Mouse (Mus musculus): ENCODE measurements around the gene Trim58. TPM values are rescaled to one million over a fixed set of nuclear protein-coding genes. Genes with fewer than 3 reads are reported as not detected.

The Trim58 gene
- polyA plus RNA-seq (2015; fragmentation: Nextera tagmentation; extraction: Ambion mirVana), result not detected in 2 replicates

GRCm38 (mm10) chr11:58640272-58640867, at the start of gene Trim58:
Gene Trim58 (plus strand): TSS chr11:58640465.
- no peak for ATAC-seq (replicated peaks)
- Histone ChIP-seq H3K4me3 (peak within 1 kb of the TSS; percentile 40), H3K4me1 (peaks cover 10% of the 10 kb centered on the region), H3K9me3 (no peaks in the 10 kb centered on the region), H3K4me2 (replicated peaks) (peak within 1 kb of the TSS; percentile 79), H3K27ac (replicated peaks) (no peak within 1 kb of the TSS), H3K9ac (replicated peaks) (peak within 1 kb of the TSS; percentile 38), H3K27me3 (peaks cover 12% of the 10 kb centered on the region; the same call in 1 of the 2 replicates), H3K36me3 (no peaks in the 10 kb centered on the region)
- 3% methylated on average over 34 of the region's 34 CpGs for WGBS

GRCm38 (mm10) chr11:58594814-58595213, 45.5 kb upstream of the Trim58 start, which contains the start of gene Olfr324:
Gene Olfr324 (plus strand): TSS chr11:58595114.
- no peak within 1 kb of the TSS for H3K9ac ChIP-seq (replicated peaks)
- H3K27ac ChIP-seq (replicated peaks), result no peak within 1 kb of the TSS
- ATAC-seq (replicated peaks), result no peak
- no peaks in the 10 kb centered on the region for H3K36me3 ChIP-seq
- WGBS, result 84% methylated on average over 6 of the region's 6 CpGs
- no peak within 1 kb of the TSS for H3K4me3 ChIP-seq
- no peaks in the 10 kb centered on the region for H3K9me3 ChIP-seq
- no peaks in the 10 kb centered on the region for H3K27me3 ChIP-seq
- H3K4me2 ChIP-seq (replicated peaks), result no peak within 1 kb of the TSS
- H3K4me1 ChIP-seq, result no peaks in the 10 kb centered on the region

GRCm38 (mm10) chr11:58597837-58598236, 42.4 kb upstream of the Trim58 start:
- H3K4me3 ChIP-seq, result no peak overlapping the region
- no peaks in the 10 kb centered on the region for H3K9me3 ChIP-seq
- no peaks in the 10 kb centered on the region for H3K27me3 ChIP-seq
- no peaks in the 10 kb centered on the region for H3K36me3 ChIP-seq
- no peaks in the 10 kb centered on the region for H3K4me1 ChIP-seq
- no peak overlapping the region for H3K27ac ChIP-seq (replicated peaks)
- H3K4me2 ChIP-seq (replicated peaks), result no peak overlapping the region
- no peak overlapping the region for H3K9ac ChIP-seq (replicated peaks)
- WGBS, result 90% methylated on average over 13 of the region's 13 CpGs
- ATAC-seq (replicated peaks), result no peak

GRCm38 (mm10) chr11:58602062-58602461, 38.2 kb upstream of the Trim58 start:
- H3K9ac ChIP-seq (replicated peaks), result no peak overlapping the region
- H3K4me2 ChIP-seq (replicated peaks), result no peak overlapping the region
- H3K36me3 ChIP-seq, result no peaks in the 10 kb centered on the region
- no peak overlapping the region for H3K27ac ChIP-seq (replicated peaks)
- no peaks in the 10 kb centered on the region for H3K4me1 ChIP-seq
- H3K9me3 ChIP-seq, result no peaks in the 10 kb centered on the region
- H3K27me3 ChIP-seq, result no peaks in the 10 kb centered on the region
- no peak overlapping the region for H3K4me3 ChIP-seq
- no peak for ATAC-seq (replicated peaks)

- H3K36me3 ChIP-seq, result no peaks in the 10 kb centered on the region
Measured at GRCm38 (mm10) chr11:58602800-58603560, 37.3 kb upstream of the Trim58 start.

GRCm38 (mm10) chr11:58604688-58605087, 35.6 kb upstream of the Trim58 start:
- Histone ChIP-seq H3K9ac (replicated peaks) (no peak overlapping the region), H3K4me1 (no peaks in the 10 kb centered on the region), H3K4me3 (no peak overlapping the region), H3K9me3 (no peaks in the 10 kb centered on the region), H3K27ac (replicated peaks) (no peak overlapping the region), H3K4me2 (replicated peaks) (no peak overlapping the region), H3K27me3 (no peaks in the 10 kb centered on the region), H3K36me3 (no peaks in the 10 kb centered on the region)
- no peak for ATAC-seq (replicated peaks)
- WGBS, result 84% methylated on average over 2 of the region's 2 CpGs

More at GRCm38 (mm10) chr11:58602800-58603560, 37.3 kb upstream of the Trim58 start:
- H3K4me2 ChIP-seq (replicated peaks), result no peak overlapping the region
- no peak for ATAC-seq (replicated peaks)
- H3K4me1 ChIP-seq, result no peaks in the 10 kb centered on the region
- no peaks in the 10 kb centered on the region for H3K9me3 ChIP-seq
- H3K27me3 ChIP-seq, result no peaks in the 10 kb centered on the region
- no peak overlapping the region for H3K27ac ChIP-seq (replicated peaks)
- 94% methylated on average over 6 of the region's 6 CpGs for WGBS
- H3K4me3 ChIP-seq, result no peak overlapping the region
- H3K9ac ChIP-seq (replicated peaks), result no peak overlapping the region

- Histone ChIP-seq H3K9ac (replicated peaks) (no peak overlapping the region), H3K4me2 (replicated peaks) (no peak overlapping the region), H3K4me1 (no peaks in the 10 kb centered on the region), H3K36me3 (no peaks in the 10 kb centered on the region), H3K27me3 (no peaks in the 10 kb centered on the region), H3K9me3 (no peaks in the 10 kb centered on the region), H3K27ac (replicated peaks) (no peak overlapping the region), H3K4me3 (no peak overlapping the region)
- ATAC-seq (replicated peaks), result no peak
- WGBS, result 91% methylated on average over 3 of the region's 3 CpGs
Measured at GRCm38 (mm10) chr11:58605228-58605627, 35.0 kb upstream of the Trim58 start.

GRCm38 (mm10) chr11:58606177-58606919, 33.9 kb upstream of the Trim58 start:
- Histone ChIP-seq H3K27ac (replicated peaks) (no peak overlapping the region), H3K4me1 (no peaks in the 10 kb centered on the region), H3K4me2 (replicated peaks) (no peak overlapping the region), H3K9ac (replicated peaks) (no peak overlapping the region), H3K36me3 (no peaks in the 10 kb centered on the region), H3K27me3 (no peaks in the 10 kb centered on the region), H3K9me3 (no peaks in the 10 kb centered on the region), H3K4me3 (no peak overlapping the region)
- 91% methylated on average over 12 of the region's 12 CpGs for WGBS
- ATAC-seq (replicated peaks), result no peak

- H3K9me3 ChIP-seq, result no peaks in the 10 kb centered on the region
- WGBS, result 84% methylated on average over 6 of the region's 6 CpGs
- ATAC-seq (replicated peaks), result no peak
- H3K9ac ChIP-seq (replicated peaks), result no peak overlapping the region
- H3K4me2 ChIP-seq (replicated peaks), result no peak overlapping the region
- H3K4me1 ChIP-seq, result no peaks in the 10 kb centered on the region
- H3K36me3 ChIP-seq, result no peaks in the 10 kb centered on the region
- no peak overlapping the region for H3K4me3 ChIP-seq
- no peaks in the 10 kb centered on the region for H3K27me3 ChIP-seq
- no peak overlapping the region for H3K27ac ChIP-seq (replicated peaks)
Measured at GRCm38 (mm10) chr11:58607030-58607429, 33.2 kb upstream of the Trim58 start.

GRCm38 (mm10) chr11:58613359-58613758, 26.9 kb upstream of the Trim58 start:
- ATAC-seq (replicated peaks), result no peak
- WGBS, result 78% methylated on average over 3 of the region's 3 CpGs
- no peak overlapping the region for H3K27ac ChIP-seq (replicated peaks)
- H3K27me3 ChIP-seq, result no peaks in the 10 kb centered on the region
- no peak overlapping the region for H3K4me2 ChIP-seq (replicated peaks)
- no peak overlapping the region for H3K4me3 ChIP-seq
- H3K36me3 ChIP-seq, result no peaks in the 10 kb centered on the region
- no peaks in the 10 kb centered on the region for H3K9me3 ChIP-seq
- H3K9ac ChIP-seq (replicated peaks), result no peak overlapping the region
- peaks cover 4% of the 10 kb centered on the region; the same call in 1 of the 2 replicates for H3K4me1 ChIP-seq

- no peak overlapping the region for H3K27ac ChIP-seq (replicated peaks)
- no peaks in the 10 kb centered on the region for H3K36me3 ChIP-seq
- peaks cover 4% of the 10 kb centered on the region; the same call in 1 of the 2 replicates for H3K4me1 ChIP-seq
- H3K9me3 ChIP-seq, result no peaks in the 10 kb centered on the region
- no peak overlapping the region for H3K4me2 ChIP-seq (replicated peaks)
- H3K27me3 ChIP-seq, result no peaks in the 10 kb centered on the region
- no peak overlapping the region for H3K9ac ChIP-seq (replicated peaks)
- ATAC-seq (replicated peaks), result no peak
- H3K4me3 ChIP-seq, result no peak overlapping the region
Measured at GRCm38 (mm10) chr11:58614526-58614925, 25.7 kb upstream of the Trim58 start.

- Histone ChIP-seq H3K4me3 (no peak within 1 kb of the TSS), H3K27me3 (no peaks in the 10 kb centered on the region), H3K27ac (replicated peaks) (no peak within 1 kb of the TSS), H3K4me1 (peaks cover 4% of the 10 kb centered on the region; the same call in 1 of the 2 replicates), H3K9me3 (no peaks in the 10 kb centered on the region), H3K9ac (replicated peaks) (no peak within 1 kb of the TSS), H3K4me2 (replicated peaks) (no peak within 1 kb of the TSS), H3K36me3 (no peaks in the 10 kb centered on the region)
- WGBS, result 93% methylated on average over 4 of the region's 4 CpGs
- ATAC-seq (replicated peaks), result no peak
Measured at GRCm38 (mm10) chr11:58615975-58616374, 24.3 kb upstream of the Trim58 start, which contains the start of gene 2210407C18Rik. Gene 2210407C18Rik (minus strand): TSS chr11:58616075.

Measured in forebrain, embryonic 15.5 days (tissue).